ENCODE assay signal across 8 mouse cellular contexts in the genomic region with DNA sequence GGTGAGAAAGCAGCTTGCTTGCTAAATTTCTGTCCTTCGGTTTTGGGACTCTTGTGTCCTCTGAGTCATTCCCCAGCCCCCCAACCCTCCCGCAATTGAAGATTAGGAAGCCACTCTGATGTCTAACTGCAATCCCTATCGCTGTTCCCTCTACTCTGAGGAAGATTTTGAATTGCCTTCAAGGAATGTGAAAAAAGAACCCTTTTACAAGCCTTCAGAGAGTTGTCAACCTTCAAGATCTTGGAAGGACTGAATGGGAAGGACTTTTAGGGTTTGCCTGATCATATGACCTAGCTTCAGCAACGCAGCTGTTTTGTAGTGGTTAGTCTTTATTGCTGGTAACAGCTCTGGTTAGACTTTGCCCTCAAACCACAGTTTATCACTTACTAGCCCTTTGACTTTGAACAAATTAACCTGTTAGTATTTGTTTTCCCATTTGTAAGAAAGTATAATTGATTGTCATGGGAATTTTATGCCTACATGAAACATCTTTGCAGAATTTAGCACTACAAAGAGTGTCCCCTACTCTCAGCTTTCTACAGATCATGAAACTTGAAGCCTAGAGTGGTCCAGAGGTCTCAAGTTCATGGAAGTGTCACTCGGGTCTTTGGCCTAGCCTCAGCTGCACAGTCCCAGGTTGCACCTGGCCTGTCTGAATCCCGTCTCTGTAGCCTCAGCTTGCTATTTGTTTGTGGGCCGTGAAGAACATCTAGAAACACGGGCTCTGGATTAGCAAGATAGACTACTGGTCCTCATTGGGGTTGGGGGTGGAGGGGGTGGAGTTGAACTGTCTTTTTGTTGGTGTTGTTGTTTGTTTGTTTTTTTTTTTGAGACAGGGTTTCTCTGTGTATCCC. TPM values are rescaled to one million over a fixed set of nuclear protein-coding genes. Genes with fewer than 3 reads are reported as not detected.
A peak's percentile ranks its signal among the peaks of the same experiment; 100 is the strongest.
DNase-seq lines count a peak whose midpoint lies in the region; ATAC-seq and TF ChIP-seq lines count a peak whose summit lies in the region.

No protein-coding gene starts in this region.

- peak overlapping the region; percentile 64 for H3K4me2 ChIP-seq in lung, embryonic 14.5 days
- peak overlapping the region; percentile 82 for H3K4me2 ChIP-seq in embryonic facial prominence, embryonic 13.5 days
- peak overlapping the region; percentile 88 for H3K4me2 ChIP-seq in intestine, embryonic 15.5 days (replicated peaks)
- H3K4me2 ChIP-seq in midbrain, embryonic 14.5 days (ENCODE audit: low read length) = peak overlapping the region; percentile 81

- no peaks in the 10 kb centered on the region for H3K9me3 ChIP-seq in lung, embryonic 14.5 days (ENCODE audit: low read depth, low read length)
- no peaks in the 10 kb centered on the region for H3K9me3 ChIP-seq in embryonic facial prominence, embryonic 13.5 days
- H3K9me3 ChIP-seq in intestine, embryonic 15.5 days = no peaks in the 10 kb centered on the region
- H3K9me3 ChIP-seq in midbrain, embryonic 14.5 days (ENCODE audit: control insufficient read depth, low read length) = no peaks in the 10 kb centered on the region

- peak overlapping the region; percentile 70 for H3K9ac ChIP-seq in lung, embryonic 14.5 days
- peak overlapping the region; percentile 75 for H3K9ac ChIP-seq in embryonic facial prominence, embryonic 13.5 days
- H3K9ac ChIP-seq in intestine, embryonic 15.5 days = peak overlapping the region; percentile 57
- peak overlapping the region; percentile 76 for H3K9ac ChIP-seq in midbrain, embryonic 14.5 days (replicated peaks; ENCODE audit: low read length)

- TF ChIP-seq CTCF in lung, embryonic 14.5 days (IDR thresholded peaks at IDR 0.05; ENCODE audit: low read depth) = no peak

- H3K27me3 ChIP-seq in lung, embryonic 14.5 days (ENCODE audit: insufficient read depth, low read length) = no peaks in the 10 kb centered on the region
- H3K27me3 ChIP-seq in embryonic facial prominence, embryonic 13.5 days = peaks cover 11% of the 10 kb centered on the region
- H3K27me3 ChIP-seq in intestine, embryonic 15.5 days (replicated peaks) = no peaks in the 10 kb centered on the region
- no peaks in the 10 kb centered on the region; the same call in 1 of the 2 replicates for H3K27me3 ChIP-seq in midbrain, embryonic 14.5 days (ENCODE audit: control insufficient read depth, insufficient read depth, low read length)

- peaks cover 39% of the 10 kb centered on the region for H3K4me1 ChIP-seq in lung, embryonic 14.5 days (ENCODE audit: insufficient read depth)
- peaks cover 63% of the 10 kb centered on the region for H3K4me1 ChIP-seq in embryonic facial prominence, embryonic 13.5 days
- H3K4me1 ChIP-seq in intestine, embryonic 15.5 days (replicated peaks) = peaks cover 61% of the 10 kb centered on the region
- H3K4me1 ChIP-seq in midbrain, embryonic 14.5 days (ENCODE audit: control insufficient read depth, insufficient read depth, low read length) = peaks cover 58% of the 10 kb centered on the region

- peak overlapping the region; percentile 46 for H3K4me3 ChIP-seq in lung, embryonic 14.5 days (ENCODE audit: low read depth, low read length)
- H3K4me3 ChIP-seq in embryonic facial prominence, embryonic 13.5 days = peak overlapping the region; percentile 52
- H3K4me3 ChIP-seq in intestine, embryonic 15.5 days (replicated peaks) = peak overlapping the region; percentile 49
- peak overlapping the region; percentile 36 for H3K4me3 ChIP-seq in midbrain, embryonic 14.5 days (replicated peaks; ENCODE audit: low read depth, low read length)

- ATAC-seq in lung, embryonic 14.5 days (ENCODE audit: insufficient read depth) = no peak
- ATAC-seq in embryonic facial prominence, embryonic 13.5 days (ENCODE audit: insufficient number of reproducible peaks, insufficient read depth, low FRiP score, low TSS enrichment, low read depth) = no peak
- peak; percentile 29 for ATAC-seq in intestine, embryonic 15.5 days
- ATAC-seq in midbrain, embryonic 14.5 days (ENCODE audit: low FRiP score, low TSS enrichment) = no peak
- no peak for ATAC-seq in inflammation-experienced regulatory T-cells, adult 6 months

- H3K36me3 ChIP-seq in lung, embryonic 14.5 days (ENCODE audit: insufficient read depth) = no peaks in the 10 kb centered on the region
- no peaks in the 10 kb centered on the region for H3K36me3 ChIP-seq in embryonic facial prominence, embryonic 13.5 days
- no peaks in the 10 kb centered on the region for H3K36me3 ChIP-seq in intestine, embryonic 15.5 days
- no peaks in the 10 kb centered on the region for H3K36me3 ChIP-seq in midbrain, embryonic 14.5 days (ENCODE audit: control insufficient read depth, insufficient read depth, low read length)

- DNase-seq in lung, embryonic 14.5 days = peak; percentile 39
- no peak for DNase-seq in lung, postnatal 14 days
- DNase-seq in midbrain, embryonic 14.5 days = no peak
- DNase-seq in left cerebral cortex, adult 8-10 months (ENCODE audit: low spot score in 2 of 2) = no peak
- DNase-seq in urinary bladder, adult 18-20 months (ENCODE audit: low spot score in 2 of 2) = no peak

- WGBS in lung, embryonic 14.5 days = 27% methylated on average over 8 of the region's 8 CpGs
- WGBS in embryonic facial prominence, embryonic 13.5 days = 24% methylated on average over 8 of the region's 8 CpGs
- WGBS in intestine, embryonic 15.5 days = 23% methylated on average over 8 of the region's 8 CpGs
- WGBS in midbrain, embryonic 14.5 days = 29% methylated on average over 8 of the region's 8 CpGs

- H3K27ac ChIP-seq in lung, embryonic 14.5 days (ENCODE audit: low read depth) = peak overlapping the region; percentile 97
- peak overlapping the region; percentile 98 for H3K27ac ChIP-seq in embryonic facial prominence, embryonic 13.5 days
- peak overlapping the region; percentile 96 for H3K27ac ChIP-seq in intestine, embryonic 15.5 days
- peak overlapping the region; percentile 99 for H3K27ac ChIP-seq in midbrain, embryonic 14.5 days (replicated peaks; ENCODE audit: low read depth, low read length)

RNA-seq across cellular contexts. Expression of a gene that starts 4.4 kb away (rescaled TPM):
- polyA plus RNA-seq in lung, embryonic 14.5 days (2014; fragmentation: Nextera tagmentation; extraction: Ambion mirVana) = 0.61 TPM in 1 of 2 replicates, not detected in the other
- polyA plus RNA-seq in embryonic facial prominence, embryonic 13.5 days (2015; fragmentation: Nextera tagmentation; extraction: Ambion mirVana) = 0.54 and 0.62 TPM in 2 replicates
- 0.20 and 0.29 TPM in 2 replicates for polyA plus RNA-seq in intestine, embryonic 15.5 days (2015; fragmentation: Nextera tagmentation; extraction: Ambion mirVana)
- 0.16 and 0.26 TPM in 2 replicates for polyA plus RNA-seq in midbrain, embryonic 14.5 days (2014; fragmentation: Nextera tagmentation; extraction: Ambion mirVana)
- 1 to 10 TPM in 2 of 4 experiments, under 1 TPM in 2; 0.76 to 6.8 (median 2.8) TPM for total RNA-seq in left cerebral cortex, adult 8-10 months (2022)
- not detected for polyA plus RNA-seq in inflammation-experienced regulatory T-cells, adult 6 months (2017; shearing (Covaris generic))

RNA-seq across cellular contexts. Expression of a gene that starts 33.5 kb away (rescaled TPM):
- 304 and 306 TPM in 2 replicates for polyA plus RNA-seq in lung, embryonic 14.5 days (2014; fragmentation: Nextera tagmentation; extraction: Ambion mirVana)
- polyA plus RNA-seq in embryonic facial prominence, embryonic 13.5 days (2015; fragmentation: Nextera tagmentation; extraction: Ambion mirVana) = 254 and 287 TPM in 2 replicates
- 259 and 262 TPM in 2 replicates for polyA plus RNA-seq in intestine, embryonic 15.5 days (2015; fragmentation: Nextera tagmentation; extraction: Ambion mirVana)
- 197 and 231 TPM in 2 replicates for polyA plus RNA-seq in midbrain, embryonic 14.5 days (2014; fragmentation: Nextera tagmentation; extraction: Ambion mirVana)
- total RNA-seq in left cerebral cortex, adult 8-10 months (2022) = 10 to 100 TPM; 90.9 to 93.2 (median 91.9) TPM
- 100 to 1,000 TPM; 216 to 248 (median 223) TPM for polyA plus RNA-seq in inflammation-experienced regulatory T-cells, adult 6 months (2017; shearing (Covaris generic))

RNA-seq across cellular contexts. Expression of a gene that starts 33.9 kb away (rescaled TPM):
- 11.8 and 12.0 TPM in 2 replicates for polyA plus RNA-seq in lung, embryonic 14.5 days (2014; fragmentation: Nextera tagmentation; extraction: Ambion mirVana)
- polyA plus RNA-seq in embryonic facial prominence, embryonic 13.5 days (2015; fragmentation: Nextera tagmentation; extraction: Ambion mirVana) = 10.9 and 12.2 TPM in 2 replicates
- 5.6 TPM in 2 replicates for polyA plus RNA-seq in intestine, embryonic 15.5 days (2015; fragmentation: Nextera tagmentation; extraction: Ambion mirVana)
- 18.3 and 20.9 TPM in 2 replicates for polyA plus RNA-seq in midbrain, embryonic 14.5 days (2014; fragmentation: Nextera tagmentation; extraction: Ambion mirVana)
- 10 to 100 TPM; 60.6 to 78.6 (median 69.1) TPM for total RNA-seq in left cerebral cortex, adult 8-10 months (2022)
- not detected for polyA plus RNA-seq in inflammation-experienced regulatory T-cells, adult 6 months (2017; shearing (Covaris generic))

RNA-seq across cellular contexts. Expression of a gene that starts 47.8 kb away (rescaled TPM):
- polyA plus RNA-seq in lung, embryonic 14.5 days (2014; fragmentation: Nextera tagmentation; extraction: Ambion mirVana) = 3.9 TPM in 2 replicates
- polyA plus RNA-seq in embryonic facial prominence, embryonic 13.5 days (2015; fragmentation: Nextera tagmentation; extraction: Ambion mirVana) = 2.4 and 2.9 TPM in 2 replicates
- 3.5 and 4.9 TPM in 2 replicates for polyA plus RNA-seq in intestine, embryonic 15.5 days (2015; fragmentation: Nextera tagmentation; extraction: Ambion mirVana)
- polyA plus RNA-seq in midbrain, embryonic 14.5 days (2014; fragmentation: Nextera tagmentation; extraction: Ambion mirVana) = 0.49 and 0.62 TPM in 2 replicates
- not detected for total RNA-seq in left cerebral cortex, adult 8-10 months (2022)
- polyA plus RNA-seq in inflammation-experienced regulatory T-cells, adult 6 months (2017; shearing (Covaris generic)) = 1 to 10 TPM in 2 of 3 experiments, under 1 TPM in 1; 0.96 to 1.3 (median 1.1) TPM
